ENCODE assay signal across 8 mouse cellular contexts in genomic region chr7:127815954-127816821, GRCm38 (mm10). TPM values are rescaled to one million over a fixed set of nuclear protein-coding genes. Genes with fewer than 3 reads are reported as not detected.
DNase-seq lines count a peak whose midpoint lies in the region; ATAC-seq and TF ChIP-seq lines count a peak whose summit lies in the region.

No protein-coding gene starts in this region.

- H3K27ac ChIP-seq in forebrain, postnatal 0 days (ENCODE audit: low read depth, low read length) = peak overlapping the region; percentile 40; the same call in 1 of the 2 replicates
- no peak overlapping the region for H3K27ac ChIP-seq in forebrain, embryonic 11.5 days (ENCODE audit: low read depth, low read length)

- H3K36me3 ChIP-seq in forebrain, postnatal 0 days (ENCODE audit: insufficient read depth) = peaks cover 34% of the 10 kb centered on the region
- H3K36me3 ChIP-seq in forebrain, embryonic 11.5 days (ENCODE audit: control insufficient read depth, insufficient read depth, low read length) = no peaks in the 10 kb centered on the region

- H3K27me3 ChIP-seq in forebrain, postnatal 0 days (ENCODE audit: insufficient read depth, low read length) = no peaks in the 10 kb centered on the region
- H3K27me3 ChIP-seq in forebrain, embryonic 11.5 days (ENCODE audit: control insufficient read depth, insufficient read depth, low read length) = no peaks in the 10 kb centered on the region

- no peak for DNase-seq in forebrain, postnatal 0 days
- DNase-seq in forebrain, embryonic 11.5 days (ENCODE audit: low spot score) = no peak
- DNase-seq in MN1 (ENCODE audit: low spot score) = peak; percentile 12
- peak; percentile 88 for DNase-seq in fat pad, adult 2 months (ENCODE audit: extremely low read depth, low read depth, low spot score)
- DNase-seq in heart, postnatal 36 days = peak; percentile 44 to 59
- DNase-seq in left cerebral cortex, adult 11 months (ENCODE audit: low spot score) = peak; percentile 81
- DNase-seq in lung, postnatal 36 days = peak; percentile 76
- DNase-seq in thymus, postnatal 25 days = peak; percentile 62

- H3K4me1 ChIP-seq in forebrain, postnatal 0 days (ENCODE audit: insufficient read depth) = no peaks in the 10 kb centered on the region
- no peaks in the 10 kb centered on the region for H3K4me1 ChIP-seq in forebrain, embryonic 11.5 days (replicated peaks; ENCODE audit: control insufficient read depth, insufficient read depth, low read length)

- no peak overlapping the region for H3K4me3 ChIP-seq in forebrain, postnatal 0 days (ENCODE audit: low read depth, low read length)
- H3K4me3 ChIP-seq in forebrain, embryonic 11.5 days (ENCODE audit: low read depth, low read length) = no peak overlapping the region

- ATAC-seq in forebrain, postnatal 0 days = peak; percentile 55
- ATAC-seq in forebrain, embryonic 11.5 days (replicated peaks; ENCODE audit: low FRiP score) = no peak

- intact Hi-C loops in heart, postnatal 36 days (cut with DNase I) = loop anchor here (1.0 to 2.0 kb wide), 2 partner anchors 16 to 25 kb away; partner anchors contain the start of gene Hsd3b7

- WGBS in forebrain, postnatal 0 days = 65% methylated on average over 15 of the region's 15 CpGs
- 77% methylated on average over 15 of the region's 15 CpGs for WGBS in forebrain, embryonic 11.5 days

- no peak overlapping the region for H3K4me2 ChIP-seq in forebrain, postnatal 0 days (ENCODE audit: low read depth)
- H3K4me2 ChIP-seq in forebrain, embryonic 11.5 days (ENCODE audit: low read depth, low read length, severe bottlenecking) = no peak overlapping the region

- H3K9ac ChIP-seq in forebrain, postnatal 0 days = 0 out of 2 replicates have a peak overlapping the region, but pooled peaks have one; percentile 1
- no peak overlapping the region for H3K9ac ChIP-seq in forebrain, embryonic 11.5 days (ENCODE audit: low read length)

- H3K9me3 ChIP-seq in forebrain, postnatal 0 days (ENCODE audit: low read length) = no peaks in the 10 kb centered on the region
- no peaks in the 10 kb centered on the region for H3K9me3 ChIP-seq in forebrain, embryonic 11.5 days (ENCODE audit: control insufficient read depth, low read length)

- peak; percentile 45 for TF ChIP-seq CTCF in forebrain, postnatal 0 days (IDR thresholded peaks at IDR 0.05; ENCODE audit: low read depth)

RNA-seq across cellular contexts. Expression of gene Stx4a, which starts 7.9 kb away (rescaled TPM):
- 7.5 and 9.2 TPM in 2 replicates for total RNA-seq in forebrain, postnatal 0 days (2014; rRNA removed)
- polyA plus RNA-seq in forebrain, postnatal 0 days (2015; fragmentation: Nextera tagmentation; extraction: Ambion mirVana) = 18.8 and 20.4 TPM in 2 replicates
- 10.1 and 13.2 TPM in 2 replicates for polyA plus RNA-seq in forebrain, embryonic 11.5 days (2014; fragmentation: Nextera tagmentation; extraction: Ambion mirVana)
- 10 to 100 TPM; 63.2 to 72.7 TPM for total RNA-seq in heart, postnatal 36 days (2021)

RNA-seq across cellular contexts. Expression of gene Stx1b, which starts 8.2 kb away (rescaled TPM):
- 37.9 and 51.3 TPM in 2 replicates for total RNA-seq in forebrain, postnatal 0 days (2014; rRNA removed)
- polyA plus RNA-seq in forebrain, postnatal 0 days (2015; fragmentation: Nextera tagmentation; extraction: Ambion mirVana) = 38.5 and 58.4 TPM in 2 replicates
- 11.1 and 13.0 TPM in 2 replicates for polyA plus RNA-seq in forebrain, embryonic 11.5 days (2014; fragmentation: Nextera tagmentation; extraction: Ambion mirVana)
- total RNA-seq in heart, postnatal 36 days (2021) = 1 to 10 TPM in 1 of 2 experiments, under 1 TPM in 1; 0.53 to 1.1 TPM

RNA-seq across cellular contexts. Expression of gene Hsd3b7, which starts 15.8 kb away (rescaled TPM):
- 7.1 and 8.4 TPM in 2 replicates for total RNA-seq in forebrain, postnatal 0 days (2014; rRNA removed)
- polyA plus RNA-seq in forebrain, postnatal 0 days (2015; fragmentation: Nextera tagmentation; extraction: Ambion mirVana) = 8.4 and 8.7 TPM in 2 replicates
- 6.5 and 7.9 TPM in 2 replicates for polyA plus RNA-seq in forebrain, embryonic 11.5 days (2014; fragmentation: Nextera tagmentation; extraction: Ambion mirVana)
- total RNA-seq in heart, postnatal 36 days (2021) = 10 to 100 TPM; 12.6 to 13.1 TPM

RNA-seq across cellular contexts. Expression of gene Gm49388, which starts 30.8 kb away (rescaled TPM):
- total RNA-seq in forebrain, postnatal 0 days (2014; rRNA removed) = 0.05 TPM in 1 of 2 replicates, not detected in the other
- not detected in 2 replicates for polyA plus RNA-seq in forebrain, postnatal 0 days (2015; fragmentation: Nextera tagmentation; extraction: Ambion mirVana)
- polyA plus RNA-seq in forebrain, embryonic 11.5 days (2014; fragmentation: Nextera tagmentation; extraction: Ambion mirVana) = not detected in 2 replicates
- total RNA-seq in heart, postnatal 36 days (2021) = 1 to 10 TPM; 3.3 to 3.9 TPM

RNA-seq across cellular contexts. Expression of gene Setd1a, which starts 39.7 kb away (rescaled TPM):
- total RNA-seq in forebrain, postnatal 0 days (2014; rRNA removed) = 18.2 and 20.7 TPM in 2 replicates
- polyA plus RNA-seq in forebrain, postnatal 0 days (2015; fragmentation: Nextera tagmentation; extraction: Ambion mirVana) = 13.2 and 13.7 TPM in 2 replicates
- 28.8 and 30.7 TPM in 2 replicates for polyA plus RNA-seq in forebrain, embryonic 11.5 days (2014; fragmentation: Nextera tagmentation; extraction: Ambion mirVana)
- 10 to 100 TPM; 22.2 to 24.0 TPM for total RNA-seq in heart, postnatal 36 days (2021)

Comparison
In these comparisons a context has a peak if more than half of its experiments do, and no peak if none do; other contexts are left out.
1. DNase-seq: peak in MN1 (single experiment), fat pad, adult 2 months (single experiment), heart, postnatal 36 days (2 of 2), left cerebral cortex, adult 11 months (single experiment), lung, postnatal 36 days (single experiment) and thymus, postnatal 25 days (single experiment); none in forebrain, postnatal 0 days (single experiment) and forebrain, embryonic 11.5 days (single experiment).
2. RNA of gene Stx1b, which starts 8.2 kb away (total RNA-seq): 37.9 to 51.3 TPM in forebrain, postnatal 0 days; 0.53 to 1.1 TPM in heart, postnatal 36 days; every median in the first group is over 10 times any median in the second.